Mouse (Mus musculus) limb, embryonic 15.5 days (tissue): Measurements from ENCODE around the gene Mpv17l2. TPM values are rescaled to one million over a fixed set of nuclear protein-coding genes. Genes with fewer than 3 reads are reported as not detected.

ENCODE experiments used
- ATAC-seq: fragments of 200-750 bp; cut with Nextera tagmentation; 2 replicates; pipeline ENCODE4 v1.8.0; 2017; ENCODE audit warnings: low read depth, moderate TSS enrichment; ENCODE audit not compliant: insufficient number of reproducible peaks, low FRiP score, low TSS enrichment
- H3K27ac ChIP-seq: fragments of 300-500 bp; sonication (generic); 2 replicates; pipeline ENCODE4 v1.5.1; 2015; ENCODE audit warnings: moderate library complexity, mild to moderate bottlenecking, inconsistent platforms
- H3K27me3 ChIP-seq: fragments of 300-500 bp; sonication (generic); 2 replicates; pipeline ENCODE4 v1.6.1; 2015; ENCODE audit warnings: inconsistent platforms
- H3K36me3 ChIP-seq: fragments of 300-500 bp; sonication (generic); 2 replicates; pipeline ENCODE4 v1.6.1; 2015; ENCODE audit warnings: inconsistent platforms
- H3K4me1 ChIP-seq: fragments of 300-500 bp; sonication (generic); 2 replicates; pipeline ENCODE4 v1.6.1; 2015; ENCODE audit warnings: inconsistent platforms
- H3K4me2 ChIP-seq: fragments of 300-500 bp; sonication (generic); 2 replicates; pipeline ENCODE4 v1.6.1; 2015; ENCODE audit warnings: mild to moderate bottlenecking, inconsistent platforms
- H3K4me3 ChIP-seq: fragments of 300-500 bp; sonication (generic); 2 replicates; pipeline ENCODE4 v1.5.1; 2015; ENCODE audit warnings: mild to moderate bottlenecking, inconsistent platforms
- H3K9ac ChIP-seq: fragments of 300-500 bp; sonication (generic); 2 replicates; pipeline ENCODE4 v1.6.1; 2015; ENCODE audit warnings: inconsistent platforms
- H3K9me3 ChIP-seq: fragments of 300-500 bp; sonication (generic); 2 replicates; pipeline ENCODE4 v1.6.1; 2016; ENCODE audit warnings: inconsistent platforms
- WGBS: fragments of 180-500 bp; shearing (Covaris S2); methylation state at CpG from one replicate; pipeline ENCODE4 v1.1.7; 2015; 5-methylcytosine and 5-hydroxymethylcytosine counted together
- polyA plus RNA-seq: library from polyadenylated mRNA; unstranded; fragments of >200 nt; fragmentation: Nextera tagmentation; extraction: Ambion mirVana; gene quantifications from 2 replicates; pipeline ENCODE4 v1.2.1, GENCODE M21; 2015

Gene Mpv17l2
- polyA plus RNA-seq = 41.9 and 46.1 TPM in 2 replicates

- 1% methylated on average over 53 of the region's 55 CpGs for WGBS
- peak; percentile 93 for ATAC-seq
- Histone ChIP-seq H3K9me3 (no peaks in the 10 kb centered on the region), H3K4me1 (peaks cover 42% of the 10 kb centered on the region), H3K4me2 (peak within 1 kb of the TSS; percentile 96), H3K27me3 (no peaks in the 10 kb centered on the region), H3K27ac (peak within 1 kb of the TSS; percentile 84), H3K4me3 (peak within 1 kb of the TSS; percentile 71), H3K36me3 (peaks cover 24% of the 10 kb centered on the region), H3K9ac (peak within 1 kb of the TSS; percentile 70)
These were observed at the start of gene Mpv17l2 for GRCm38 (mm10) chr8:70760775-70761406. Gene Mpv17l2 (minus strand): TSS chr8:70760946.

GRCm38 (mm10) chr8:70808955-70809701 lies 48.4 kb upstream of the Mpv17l2 start:
- Histone ChIP-seq H3K9me3 (no peaks in the 10 kb centered on the region), H3K9ac (no peak overlapping the region), H3K27me3 (peaks cover 26% of the 10 kb centered on the region), H3K4me1 (peaks cover 7% of the 10 kb centered on the region), H3K4me3 (no peak overlapping the region), H3K27ac (no peak overlapping the region), H3K4me2 (no peak overlapping the region), H3K36me3 (no peaks in the 10 kb centered on the region)
- no peak for ATAC-seq
- WGBS = 74% methylated on average over 8 of the region's 8 CpGs

GRCm38 (mm10) chr8:70808239-70808638 lies 47.5 kb upstream of the Mpv17l2 start, which contains the start of gene Il12rb1:
Gene Il12rb1 (plus strand): TSS chr8:70808449.
- no peak for ATAC-seq
- peaks cover 15% of the 10 kb centered on the region for H3K4me1 ChIP-seq
- H3K27me3 ChIP-seq = peaks cover 28% of the 10 kb centered on the region
- H3K4me3 ChIP-seq = no peak within 1 kb of the TSS
- no peak within 1 kb of the TSS for H3K27ac ChIP-seq
- no peaks in the 10 kb centered on the region for H3K9me3 ChIP-seq
- H3K36me3 ChIP-seq = no peaks in the 10 kb centered on the region
- 68% methylated on average over 5 of the region's 5 CpGs for WGBS
- H3K4me2 ChIP-seq = no peak within 1 kb of the TSS
- no peak within 1 kb of the TSS for H3K9ac ChIP-seq

GRCm38 (mm10) chr8:70807304-70807703 lies 46.6 kb upstream of the Mpv17l2 start:
- 31% methylated on average over 1 of the region's 1 CpGs for WGBS
- Histone ChIP-seq H3K27ac (no peak overlapping the region), H3K4me1 (peaks cover 15% of the 10 kb centered on the region), H3K9me3 (no peaks in the 10 kb centered on the region), H3K36me3 (no peaks in the 10 kb centered on the region), H3K4me2 (no peak overlapping the region), H3K9ac (no peak overlapping the region), H3K27me3 (peaks cover 30% of the 10 kb centered on the region), H3K4me3 (no peak overlapping the region)
- ATAC-seq = no peak

GRCm38 (mm10) chr8:70806541-70806940 lies 45.8 kb upstream of the Mpv17l2 start:
- H3K27me3 ChIP-seq = peaks cover 34% of the 10 kb centered on the region
- H3K27ac ChIP-seq = no peak overlapping the region
- no peak for ATAC-seq
- H3K4me3 ChIP-seq = no peak overlapping the region
- H3K36me3 ChIP-seq = no peaks in the 10 kb centered on the region
- H3K4me1 ChIP-seq = peaks cover 15% of the 10 kb centered on the region
- 67% methylated on average over 4 of the region's 4 CpGs for WGBS
- no peaks in the 10 kb centered on the region for H3K9me3 ChIP-seq
- no peak overlapping the region for H3K4me2 ChIP-seq
- no peak overlapping the region for H3K9ac ChIP-seq

- H3K4me2 ChIP-seq = peak within 1 kb of the TSS; percentile 72
- no peaks in the 10 kb centered on the region for H3K36me3 ChIP-seq
- H3K4me1 ChIP-seq = peaks cover 15% of the 10 kb centered on the region
- peak within 1 kb of the TSS; percentile 48 for H3K4me3 ChIP-seq
- ATAC-seq = peak; percentile 70
- H3K27ac ChIP-seq = no peak within 1 kb of the TSS
- H3K27me3 ChIP-seq = peaks cover 51% of the 10 kb centered on the region
- H3K9me3 ChIP-seq = no peaks in the 10 kb centered on the region
- H3K9ac ChIP-seq = peak within 1 kb of the TSS; percentile 33; the same call in 1 of the 2 replicates
- 1% methylated on average over 45 of the region's 45 CpGs for WGBS
These were observed 43.9 kb upstream of the Mpv17l2 start, which contains the start of gene Mast3 for GRCm38 (mm10) chr8:70804481-70805206. Gene Mast3 (minus strand): TSS chr8:70805054.

- peak overlapping the region; percentile 33; the same call in 1 of the 2 replicates for H3K9ac ChIP-seq
- H3K36me3 ChIP-seq = no peaks in the 10 kb centered on the region
- H3K9me3 ChIP-seq = no peaks in the 10 kb centered on the region
- H3K27ac ChIP-seq = no peak overlapping the region
- peak overlapping the region; percentile 48 for H3K4me3 ChIP-seq
- peaks cover 15% of the 10 kb centered on the region for H3K4me1 ChIP-seq
- 2% methylated on average over 47 of the region's 47 CpGs for WGBS
- H3K27me3 ChIP-seq = peaks cover 58% of the 10 kb centered on the region
- H3K4me2 ChIP-seq = peak overlapping the region; percentile 72
- ATAC-seq = no peak
These were observed 43.2 kb upstream of the Mpv17l2 start for GRCm38 (mm10) chr8:70803761-70804480.

- H3K9ac ChIP-seq = no peak overlapping the region
- no peak overlapping the region for H3K4me3 ChIP-seq
- H3K27me3 ChIP-seq = peaks cover 68% of the 10 kb centered on the region
- no peak overlapping the region for H3K4me2 ChIP-seq
- WGBS = 70% methylated on average over 11 of the region's 11 CpGs
- no peak for ATAC-seq
- H3K36me3 ChIP-seq = no peaks in the 10 kb centered on the region
- peaks cover 21% of the 10 kb centered on the region for H3K4me1 ChIP-seq
- no peaks in the 10 kb centered on the region for H3K9me3 ChIP-seq
- no peak overlapping the region for H3K27ac ChIP-seq
These were observed 42.2 kb upstream of the Mpv17l2 start for GRCm38 (mm10) chr8:70802786-70803510.

- H3K4me3 ChIP-seq = no peak overlapping the region
- no peak overlapping the region for H3K4me2 ChIP-seq
- H3K27me3 ChIP-seq = peaks cover 72% of the 10 kb centered on the region
- ATAC-seq = no peak
- no peaks in the 10 kb centered on the region for H3K9me3 ChIP-seq
- H3K36me3 ChIP-seq = no peaks in the 10 kb centered on the region
- 73% methylated on average over 1 of the region's 1 CpGs for WGBS
- no peak overlapping the region for H3K27ac ChIP-seq
- H3K9ac ChIP-seq = no peak overlapping the region
- peaks cover 27% of the 10 kb centered on the region for H3K4me1 ChIP-seq
These were observed 41.1 kb upstream of the Mpv17l2 start for GRCm38 (mm10) chr8:70801830-70802229.

GRCm38 (mm10) chr8:70801156-70801555 lies 40.4 kb upstream of the Mpv17l2 start:
- WGBS = 28% methylated on average over 15 of the region's 15 CpGs
- Histone ChIP-seq H3K36me3 (no peaks in the 10 kb centered on the region), H3K27me3 (peaks cover 72% of the 10 kb centered on the region), H3K9ac (no peak overlapping the region), H3K4me3 (no peak overlapping the region), H3K4me1 (peaks cover 32% of the 10 kb centered on the region), H3K27ac (no peak overlapping the region), H3K4me2 (no peak overlapping the region), H3K9me3 (no peaks in the 10 kb centered on the region)
- no peak for ATAC-seq

GRCm38 (mm10) chr8:70800648-70801047 lies 39.9 kb upstream of the Mpv17l2 start:
- Histone ChIP-seq H3K9me3 (no peaks in the 10 kb centered on the region), H3K36me3 (no peaks in the 10 kb centered on the region), H3K4me1 (peaks cover 32% of the 10 kb centered on the region), H3K4me2 (no peak overlapping the region), H3K27ac (no peak overlapping the region), H3K9ac (no peak overlapping the region), H3K27me3 (peaks cover 67% of the 10 kb centered on the region), H3K4me3 (no peak overlapping the region)
- no peak for ATAC-seq
- WGBS = 50% methylated on average over 10 of the region's 10 CpGs
